Mouse (Mus musculus) kidney, adult 2 months (tissue): ENCODE measurements around the gene Psmd3.

Source experiments
- CTCF ChIP-seq: fragments of 200-500 bp; conservative IDR thresholded peaks from 2 replicates; pipeline ENCODE4 v1.5.1; 2011; ENCODE audit warnings: low read depth, mild to moderate bottlenecking, control low read depth, low read length, moderate library complexity, mixed read lengths; ENCODE audit not compliant: insufficient read depth, insufficient read length
- POLR2A ChIP-seq: fragments of 200-500 bp; IDR thresholded peaks from one replicate; pipeline ENCODE4 v1.6.1; 2011; ENCODE audit warnings: low read depth, low read length, control low read depth

DNA sequence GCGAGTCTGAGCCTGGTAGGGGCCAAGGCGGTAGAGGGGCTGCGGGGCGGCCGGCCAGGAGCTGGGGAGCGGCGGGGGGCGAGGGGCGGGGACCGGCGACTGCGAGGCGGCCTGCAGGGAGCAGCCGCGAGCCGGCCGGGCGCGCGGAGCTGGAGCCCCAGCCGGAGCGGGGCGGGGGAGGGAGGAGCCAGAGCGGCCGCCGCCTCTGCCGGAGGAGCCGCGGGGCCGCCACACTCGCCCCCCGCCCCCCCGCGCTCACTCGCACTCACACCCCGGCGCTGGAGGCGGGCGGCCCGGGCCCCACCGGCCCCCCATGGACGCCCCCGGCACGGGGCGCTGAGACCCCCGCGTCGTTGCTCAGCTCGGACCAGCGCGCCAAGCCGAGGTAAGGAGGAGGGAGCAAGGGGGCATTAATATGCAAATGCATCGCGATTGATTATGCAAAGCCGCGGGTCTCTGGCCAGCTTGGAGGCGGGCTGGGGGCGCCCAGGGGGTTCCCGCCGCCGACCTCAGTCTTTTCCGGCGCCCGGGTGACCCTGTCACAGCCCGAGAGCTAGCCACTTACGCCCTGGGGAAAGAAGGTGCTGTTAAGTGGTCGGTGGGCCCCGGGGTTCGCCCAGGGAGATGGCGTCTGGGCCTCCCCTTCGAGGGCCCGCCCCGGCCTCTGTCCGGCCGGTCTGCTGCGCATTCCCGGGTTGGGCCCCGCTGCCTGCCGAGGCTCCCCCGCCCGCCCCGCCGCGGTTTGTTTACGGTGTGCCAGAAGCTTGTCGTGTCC, 59.5 kb downstream of the Psmd3 start:
- TF ChIP-seq POLR2A (no peak), CTCF (peak; percentile 29; the same call in 1 of the 2 replicates)
